Mouse (Mus musculus) cerebellum, adult (tissue): ENCODE results near the gene Ces1a.
A peak's percentile ranks its signal among the peaks of the same experiment; 100 is the strongest.

Experiments
- ATAC-seq: cut with Nextera tagmentation; 2 replicates; pipeline ENCODE4 v1.9.2; 2017; ENCODE audit warnings: mild to moderate bottlenecking, moderate library complexity, mixed read lengths; ENCODE audit not compliant: insufficient number of reproducible peaks, low FRiP score, low TSS enrichment

Gene Ces1a

DNA sequence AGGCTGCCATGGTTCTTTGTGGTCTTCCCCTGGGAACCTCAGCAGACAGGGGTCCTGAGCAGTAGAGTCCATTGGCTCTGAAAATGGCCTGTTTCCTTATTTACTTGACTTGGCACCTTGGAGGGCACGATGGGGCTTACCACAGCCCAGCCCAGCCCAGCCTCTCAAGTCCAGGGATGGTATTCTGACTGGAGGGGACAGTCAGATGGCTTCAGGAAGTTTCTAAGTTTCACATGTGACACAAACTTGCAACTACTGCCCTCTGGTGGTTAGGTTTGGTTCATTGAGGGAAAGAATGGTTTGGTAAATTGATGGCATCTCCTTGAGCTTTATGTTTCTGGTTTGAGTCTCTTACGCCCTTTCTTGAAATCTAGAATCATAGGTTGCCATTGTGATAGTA, 49.4 kb downstream of the Ces1a start:
- ATAC-seq: no peak

GRCm38 (mm10) chr8:92996840-92997239, 51.2 kb downstream of the Ces1a start:
- ATAC-seq: no peak

DNA sequence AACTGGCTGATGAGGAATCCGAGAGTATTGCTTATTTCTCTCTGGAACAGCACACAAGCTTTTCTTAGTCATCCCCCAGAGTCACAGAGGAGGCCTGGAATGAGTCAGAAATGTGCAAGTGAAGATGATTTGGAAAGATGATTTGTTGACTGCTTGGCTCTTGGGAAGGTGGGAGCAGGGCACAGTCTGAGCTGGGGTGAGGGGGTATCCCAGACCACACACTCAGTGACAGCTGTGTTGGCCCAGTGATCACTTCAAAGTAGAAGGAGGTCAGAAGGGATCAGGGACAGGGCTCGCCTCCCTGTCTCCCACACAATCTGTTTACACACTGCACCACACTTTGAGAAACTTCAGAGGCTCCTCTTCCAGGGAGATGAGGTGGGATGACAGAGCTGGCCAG, 63.6 kb downstream of the Ces1a start:
- ATAC-seq: no peak

- no peak for ATAC-seq
These were observed 65.5 kb downstream of the Ces1a start for GRCm38 (mm10) chr8:92982491-92982890.

- no peak for ATAC-seq
These were observed 71.3 kb downstream of the Ces1a start for GRCm38 (mm10) chr8:92976656-92977055.

DNA sequence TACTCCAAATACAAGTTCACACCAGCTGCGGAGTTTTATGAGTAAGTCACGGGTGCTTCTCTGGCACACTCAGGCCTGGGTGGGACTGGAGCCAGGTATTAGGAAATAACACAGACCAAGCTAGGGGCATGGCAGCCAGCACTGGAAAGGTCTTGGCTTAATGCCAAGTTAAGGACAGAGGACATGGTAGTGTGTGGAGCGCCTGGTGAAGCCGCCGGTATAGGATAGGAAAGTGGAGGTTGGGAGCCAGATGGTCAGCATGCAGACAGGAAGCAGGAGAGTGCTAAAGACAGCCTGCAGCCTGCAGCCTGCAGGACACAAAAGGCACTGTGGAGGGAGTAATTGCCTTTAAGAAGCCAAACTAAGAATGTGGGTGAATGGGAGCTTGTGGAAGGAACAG, 75.0 kb downstream of the Ces1a start:
- peak; percentile 32; the same call in 1 of the 2 replicates for ATAC-seq
